Mouse (Mus musculus): ENCODE results near the gene Mrgpra9. TPM values are rescaled to one million over a fixed set of nuclear protein-coding genes. Genes with fewer than 3 reads are reported as not detected.

Gene Mrgpra9
- total RNA-seq, 1 experiment: not detected

DNA sequence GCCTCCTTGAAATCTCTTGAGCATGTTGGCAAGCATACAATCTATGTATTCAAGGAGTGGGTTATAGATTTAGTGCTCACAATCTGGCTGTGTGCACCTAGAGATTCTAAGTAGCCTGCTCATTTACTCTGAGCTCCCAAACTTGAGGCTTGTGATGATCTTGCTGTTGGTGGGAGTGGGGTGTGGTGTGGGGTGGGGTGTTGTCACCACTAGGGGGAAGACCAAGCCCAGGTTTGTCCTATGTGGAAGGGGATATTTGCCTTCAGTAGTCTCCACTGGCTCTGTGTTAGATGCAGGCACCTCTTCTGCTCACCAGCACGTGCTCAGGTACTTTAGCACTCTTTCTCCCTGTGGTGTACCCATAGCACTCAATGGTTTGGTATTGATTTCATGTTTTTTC is 57.4 kb downstream of the Mrgpra9 start:
- H3K36me3 ChIP-seq (ENCODE audit: control insufficient read depth, insufficient read depth, low read length, poor library complexity, severe bottlenecking): no peaks in the 10 kb centered on the region
- H3K4me3 ChIP-seq (ENCODE audit: insufficient read depth in 1 of 2, low read depth in 1 of 2, low read length in 2 of 2, poor library complexity in 1 of 2, severe bottlenecking in 1 of 2): no peak overlapping the region
- no peak overlapping the region for H3K9ac ChIP-seq (ENCODE audit: insufficient read depth, low read depth, low read length, poor library complexity, severe bottlenecking)
- no peaks in the 10 kb centered on the region for H3K9me3 ChIP-seq (ENCODE audit: control insufficient read depth, insufficient read depth, low read depth, low read length)
- in situ Hi-C loops (cut with MboI; ENCODE audit: low sequenced_read_pairs in 2 of 2, unreplicated experiment in 2 of 2): no loop called here
- DNase-seq (ENCODE audit: low read depth, low spot score): no peak
- H3K27ac ChIP-seq (ENCODE audit: insufficient read depth, low read depth, low read length, poor library complexity, severe bottlenecking): no peak overlapping the region
- no peak for TF ChIP-seq MAFK (IDR thresholded peaks at IDR 0.05; ENCODE audit: insufficient read depth, low read depth, low read length)
- no peak for TF ChIP-seq HCFC1 (IDR thresholded peaks at IDR 0.05; ENCODE audit: borderline replicate concordance, insufficient read depth, low read length)
- no peak for TF ChIP-seq ZC3H11A (IDR thresholded peaks at IDR 0.05; ENCODE audit: borderline replicate concordance, low read depth, low read length)
- TF ChIP-seq CHD2 (IDR thresholded peaks at IDR 0.05; ENCODE audit: low read depth, low read length): no peak
- H3K4me1 ChIP-seq (ENCODE audit: control insufficient read depth in 2 of 2, insufficient read depth in 2 of 2, low read length in 2 of 2, poor library complexity in 1 of 2): no peaks in the 10 kb centered on the region

Other genes with a start within 250 kb of the Mrgpra9 start
- 7.1 and 10.6 TPM in 2 replicates for gene Spty2d1, start 244.4 kb downstream of the Mrgpra9 start, total RNA-seq (2012; rRNA removed)
- gene Tmem86a, start 202.2 kb downstream of the Mrgpra9 start, total RNA-seq (2012; rRNA removed): 1.1 and 2.1 TPM in 2 replicates
- 0.32 and 0.36 TPM in 2 replicates for gene Ptpn5, start 119.2 kb downstream of the Mrgpra9 start, total RNA-seq (2012; rRNA removed)
- gene Mrgpra6, start 47.9 kb downstream of the Mrgpra9 start, total RNA-seq (2012; rRNA removed): not detected in 2 replicates
- not detected in 2 replicates for gene Mrgpra1, start 101.4 kb upstream of the Mrgpra9 start, total RNA-seq (2012; rRNA removed)
- not detected in 2 replicates for gene Mrgpra2a, start 199.3 kb upstream of the Mrgpra9 start, total RNA-seq (2012; rRNA removed)